Mouse (Mus musculus) kidney, adult 2 months (tissue): ENCODE results near the gene Lgr4.

Source experiments
- CTCF ChIP-seq: fragments of 200-500 bp; conservative IDR thresholded peaks from 2 replicates; pipeline ENCODE4 v1.5.1; 2011; ENCODE audit warnings: low read depth, mild to moderate bottlenecking, control low read depth, low read length, moderate library complexity, mixed read lengths; ENCODE audit not compliant: insufficient read depth, insufficient read length
- POLR2A ChIP-seq: fragments of 200-500 bp; IDR thresholded peaks from one replicate; pipeline ENCODE4 v1.6.1; 2011; ENCODE audit warnings: low read depth, low read length, control low read depth

- TF ChIP-seq CTCF, result no peak
- TF ChIP-seq POLR2A, result no peak
Measured at GRCm38 (mm10) chr2:109891471-109891870, 26.0 kb upstream of the Lgr4 start.
